Mouse (Mus musculus) layer of hippocampus, postnatal 36 days (tissue): ENCODE results near the gene Hemk1. TPM values are rescaled to one million over a fixed set of nuclear protein-coding genes. Genes with fewer than 3 reads are reported as not detected.

Source experiments
- DNase-seq, 2 experiments: peaks; one replicate each; pipeline ENCODE4 v3.0.0; 2022
- total RNA-seq, 2 experiments: library from RNA; stranded (reverse); gene quantifications; 2 replicates each; pipeline ENCODE4 v1.2.3; 2021

The Hemk1 gene
- total RNA-seq, 2 experiments from 2014 or later: 17.2 to 19.5 TPM

- no peak for DNase-seq
Observed at GRCm38 (mm10) chr9:107342201-107342709, 4.1 kb upstream of the Hemk1 start.

GRCm38 (mm10) chr9:107340911-107341645, 2.9 kb upstream of the Hemk1 start:
- no peak for DNase-seq

DNA sequence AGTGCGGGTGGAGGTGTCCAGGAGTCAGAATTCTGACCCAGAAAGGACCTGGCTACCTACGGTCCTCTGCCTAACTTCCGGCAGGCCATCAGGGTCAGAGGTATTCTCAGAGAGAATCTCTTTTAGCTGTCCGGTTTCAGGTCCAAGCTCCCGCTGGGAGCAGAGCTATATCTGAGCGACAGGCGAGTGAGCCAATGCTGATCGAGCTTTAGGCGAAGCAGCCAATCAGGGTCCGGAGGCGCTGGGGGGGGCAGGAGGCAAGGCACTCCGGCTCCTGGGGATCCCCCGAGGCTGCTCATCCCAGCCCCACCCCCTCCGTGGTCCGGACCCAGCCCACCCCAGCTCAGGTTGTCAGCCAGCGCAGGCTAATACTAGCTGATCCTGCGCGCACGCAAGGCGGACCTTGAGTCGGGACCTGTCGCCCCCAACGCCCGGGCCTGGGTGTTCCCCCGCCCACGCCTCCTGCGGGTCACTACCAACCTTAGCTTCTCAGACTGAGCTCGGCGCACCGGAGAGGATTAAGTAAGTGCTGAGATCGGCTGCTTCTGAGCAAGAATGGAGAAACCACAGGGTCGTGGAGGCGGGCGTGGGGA, 2.2 kb upstream of the Hemk1 start, which contains the start of gene 6430571L13Rik:
Gene 6430571L13Rik, plus strand, starts transcription at position 336 of the 593 bp plus-strand sequence.
- peak; percentile 87 to 90 for DNase-seq

- no peak for DNase-seq
Observed at GRCm38 (mm10) chr9:107336386-107336785, 1.8 kb downstream of the Hemk1 start.

GRCm38 (mm10) chr9:107335909-107336308, 2.2 kb downstream of the Hemk1 start:
- DNase-seq: peak; percentile 53 to 56

- DNase-seq: no peak
Observed at GRCm38 (mm10) chr9:107335046-107335445, 3.1 kb downstream of the Hemk1 start.

- no peak for DNase-seq
Observed at GRCm38 (mm10) chr9:107334356-107334755, 3.8 kb downstream of the Hemk1 start.

DNA sequence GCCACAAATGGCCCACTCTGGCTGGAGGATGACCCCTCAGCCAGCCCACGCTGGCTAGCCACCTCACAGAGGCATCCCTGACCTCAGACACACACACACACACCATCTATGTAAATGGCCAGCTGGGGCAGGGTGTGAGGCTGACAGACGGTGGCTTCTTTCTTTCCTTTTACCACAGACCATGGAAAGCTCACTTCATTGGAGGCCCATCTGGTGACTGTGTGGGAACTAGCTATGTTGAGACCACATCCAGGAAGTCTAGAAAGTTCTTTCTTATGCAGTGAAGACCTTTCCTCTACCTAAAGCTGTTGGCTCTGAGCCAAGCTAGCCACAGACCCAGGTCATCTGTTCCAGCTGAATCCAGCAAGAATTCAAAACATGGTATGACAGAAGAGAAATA, 4.5 kb downstream of the Hemk1 start:
- DNase-seq: no peak

- no peak for DNase-seq
Observed at GRCm38 (mm10) chr9:107330791-107331190, 7.4 kb downstream of the Hemk1 start.

- DNase-seq: no peak
Observed at GRCm38 (mm10) chr9:107327879-107328620, 10.1 kb downstream of the Hemk1 start.

DNA sequence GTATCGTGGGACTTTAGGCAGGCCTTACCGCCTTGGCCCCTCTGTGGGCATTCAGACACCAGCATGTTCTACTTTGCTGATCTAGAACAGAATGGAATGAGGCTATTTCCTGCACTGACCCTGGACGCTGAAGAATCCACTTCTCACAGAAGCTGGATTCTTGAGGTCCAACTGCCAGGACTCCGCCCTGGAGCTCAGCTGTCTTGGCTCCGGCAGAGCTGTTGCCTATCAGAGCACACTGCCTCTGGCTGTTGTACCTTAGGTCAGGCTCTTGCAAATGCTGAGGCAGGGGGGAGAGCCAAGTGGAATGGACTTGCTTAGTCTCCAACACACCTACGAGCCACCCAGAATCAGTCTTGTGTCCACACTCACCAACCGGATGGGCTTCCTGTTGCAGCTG, 12.2 kb downstream of the Hemk1 start:
- no peak for DNase-seq

- no peak for DNase-seq
Observed at GRCm38 (mm10) chr9:107324799-107325561, 13.2 kb downstream of the Hemk1 start.

DNA sequence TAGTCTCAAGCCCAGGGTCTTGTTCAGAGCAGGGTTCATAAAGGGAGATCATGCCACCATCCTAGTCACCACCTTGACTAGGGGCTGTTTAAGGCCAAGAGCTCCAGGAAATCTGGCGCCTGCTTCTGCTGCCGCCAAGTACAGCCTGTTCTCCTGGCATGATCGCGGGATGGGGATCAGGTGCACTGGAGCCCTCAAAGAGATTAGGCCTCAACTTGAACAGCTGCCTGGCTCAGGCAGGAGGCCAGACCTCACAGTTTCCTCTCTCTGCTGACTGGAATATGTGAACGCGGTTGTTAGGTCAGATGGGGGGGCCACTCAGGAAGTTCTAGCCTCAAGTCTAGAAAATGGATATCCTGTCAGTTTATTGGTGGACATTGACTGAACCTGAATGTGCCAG, 14.6 kb downstream of the Hemk1 start:
- peak; percentile 25 to 45 for DNase-seq

DNA sequence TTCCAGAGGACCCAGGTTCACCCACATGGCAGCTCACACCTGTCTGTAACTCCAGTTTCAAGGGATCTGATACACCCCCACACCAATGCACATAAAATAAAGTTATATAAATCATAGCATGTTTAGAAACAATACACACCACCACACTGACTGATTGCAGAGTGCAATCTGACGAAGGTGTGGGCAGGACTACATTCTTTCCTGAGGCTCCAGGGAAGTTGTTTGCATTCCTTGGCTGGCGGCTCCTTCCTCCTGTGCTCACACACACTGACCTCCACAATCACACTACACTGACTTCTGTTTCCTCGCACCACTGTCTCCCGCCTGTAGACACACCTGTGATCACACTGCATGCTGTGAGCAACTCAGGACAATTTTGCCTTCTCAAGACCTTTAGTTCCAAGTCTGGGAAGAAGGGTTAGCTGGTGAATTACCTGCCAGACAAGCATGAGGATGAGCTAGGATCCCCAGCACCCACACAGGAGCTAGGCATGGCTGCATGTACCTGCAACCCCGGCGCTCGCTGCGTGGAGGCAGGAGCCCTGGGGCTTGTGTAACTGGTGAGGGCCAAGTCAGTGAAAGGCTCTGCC, 15.6 kb downstream of the Hemk1 start:
- no peak for DNase-seq

DNA sequence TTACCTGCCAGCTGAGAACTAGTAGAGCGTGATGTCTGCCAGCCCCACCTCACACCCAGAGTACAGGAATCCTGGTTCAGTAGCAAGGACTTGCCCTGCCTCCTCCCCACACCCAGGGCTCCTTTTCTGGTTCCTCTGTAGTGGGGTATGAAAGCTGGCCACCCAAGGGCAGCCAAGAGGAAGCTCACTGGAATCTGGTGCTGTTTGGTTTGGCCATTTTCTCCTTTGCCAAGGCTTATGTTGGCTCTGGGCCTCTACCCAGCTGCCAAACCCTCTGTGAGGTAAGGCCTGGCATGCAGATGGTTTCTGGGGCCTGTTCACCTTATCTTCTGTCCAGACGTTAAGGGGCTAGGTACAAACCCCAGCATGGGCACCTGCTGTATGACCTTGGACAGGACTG, 22.4 kb downstream of the Hemk1 start:
- DNase-seq: no peak

- no peak for DNase-seq
Observed at GRCm38 (mm10) chr9:107313926-107314325, 24.2 kb downstream of the Hemk1 start.

- no peak for DNase-seq
Observed at GRCm38 (mm10) chr9:107312811-107313584, 25.2 kb downstream of the Hemk1 start.

DNA sequence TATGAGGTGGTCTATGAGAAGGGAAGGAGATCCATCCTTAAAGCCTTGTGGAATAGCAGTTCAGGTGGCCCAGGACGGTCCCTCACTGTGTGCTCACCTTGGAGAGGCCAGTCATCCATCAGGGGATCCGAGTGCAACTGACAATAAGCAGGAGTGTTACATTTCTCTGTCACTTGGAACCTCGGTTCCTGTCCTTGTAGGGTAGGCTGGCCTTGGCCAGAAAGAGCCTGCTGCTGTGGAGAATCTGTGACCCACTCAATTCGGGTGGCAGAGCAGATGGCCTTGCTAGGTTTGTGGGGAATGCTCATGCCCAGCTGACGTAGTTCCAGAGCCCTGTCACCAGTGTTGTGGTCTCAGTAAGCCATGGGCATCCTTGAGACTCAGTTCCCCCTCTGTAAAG, 28.6 kb downstream of the Hemk1 start:
- DNase-seq: no peak

GRCm38 (mm10) chr9:107309171-107309570, 29.0 kb downstream of the Hemk1 start:
- DNase-seq: no peak

DNA sequence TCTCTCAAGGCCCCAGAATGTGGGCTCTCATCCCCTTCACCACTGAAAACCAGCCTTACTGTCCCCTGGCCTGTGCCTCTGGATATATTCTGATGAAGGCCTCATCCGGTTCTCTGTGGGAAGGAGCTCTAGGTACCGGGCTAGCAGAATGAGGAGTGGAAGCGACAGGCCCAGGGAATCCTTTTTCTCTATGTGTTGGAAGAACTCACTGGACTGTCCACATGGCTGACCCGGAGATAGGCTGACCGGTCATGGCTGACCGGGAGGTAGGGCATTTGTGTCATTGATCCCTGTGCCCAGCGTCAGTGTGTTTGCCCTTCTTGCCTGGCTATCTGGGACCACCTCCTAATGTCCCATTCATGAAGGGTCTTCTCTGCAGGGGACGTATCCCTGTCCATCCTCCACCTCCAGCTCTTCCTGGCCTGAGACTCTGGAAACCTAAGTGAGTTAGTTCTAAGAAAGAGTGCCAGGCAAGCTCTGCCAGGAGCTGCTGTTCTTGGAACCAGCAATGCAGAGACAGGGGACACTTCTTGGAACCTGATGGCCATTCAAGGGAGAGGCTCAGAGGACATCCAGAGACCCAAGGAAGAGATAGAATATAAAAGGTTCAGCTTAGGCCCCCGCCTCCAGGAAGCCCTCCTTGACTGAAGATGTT, 29.7 kb downstream of the Hemk1 start:
- DNase-seq: no peak

DNA sequence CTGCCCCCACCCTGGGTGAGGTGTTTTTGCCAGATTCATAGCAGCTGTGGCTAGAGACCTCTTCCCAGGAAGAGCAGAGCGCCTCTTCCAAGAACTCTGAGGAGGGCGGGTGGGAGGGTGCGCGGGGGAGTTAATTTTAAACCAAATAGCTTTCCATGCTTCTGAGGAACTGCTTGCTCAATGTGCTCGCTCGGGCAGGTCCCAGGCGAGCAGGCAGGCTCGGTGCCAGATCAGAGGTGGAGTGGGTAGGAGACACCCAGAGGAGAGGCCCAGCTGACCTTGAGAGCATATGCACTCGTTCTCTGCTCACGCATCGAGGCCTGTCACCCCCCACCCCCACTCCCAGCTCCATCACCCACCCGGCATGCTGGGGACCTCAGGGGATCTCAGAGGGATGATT, 30.3 kb downstream of the Hemk1 start:
- no peak for DNase-seq
